Mouse (Mus musculus): Measurements from ENCODE around the gene Plxnd1.
A peak's percentile ranks its signal among the peaks of the same experiment; 100 is the strongest.

The Plxnd1 gene

DNA sequence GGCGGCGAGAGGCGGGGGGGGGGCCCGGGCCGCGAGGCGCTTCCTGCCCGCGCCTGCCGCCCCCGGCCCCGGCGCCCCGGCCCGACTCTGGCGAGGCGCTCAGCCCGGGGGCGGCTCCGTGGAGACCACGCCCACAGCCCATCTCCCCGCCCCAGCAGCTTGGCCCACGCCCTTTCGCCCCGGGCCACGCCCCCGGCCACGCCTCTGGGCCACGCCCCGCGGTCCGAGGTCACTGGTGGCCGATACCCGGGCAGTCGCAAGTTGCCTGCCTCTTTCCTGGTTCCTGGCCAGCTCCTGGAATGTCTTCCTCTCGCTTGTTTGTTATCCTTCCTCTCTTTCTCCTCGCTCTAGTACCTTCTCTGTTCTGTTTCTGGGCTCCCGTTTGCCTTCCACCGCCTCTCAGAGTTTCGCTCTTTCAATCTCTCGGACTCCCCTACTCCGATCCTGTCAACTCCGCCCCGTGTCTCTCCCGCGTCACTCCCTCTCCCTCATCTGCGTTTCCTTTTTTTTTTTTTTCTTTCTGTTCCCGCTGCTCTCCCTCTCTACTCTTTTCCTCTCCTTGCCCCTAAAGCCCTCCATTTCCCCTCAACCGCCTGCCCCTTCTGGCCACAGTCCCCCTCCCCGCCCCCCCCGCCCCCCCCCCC lies at the start of gene Plxnd1:
Gene Plxnd1, minus strand, starts transcription at position 129 of the 644 bp plus-strand sequence.
- DNase-seq (ENCODE audit: low read depth, low spot score) = no peak

DNA sequence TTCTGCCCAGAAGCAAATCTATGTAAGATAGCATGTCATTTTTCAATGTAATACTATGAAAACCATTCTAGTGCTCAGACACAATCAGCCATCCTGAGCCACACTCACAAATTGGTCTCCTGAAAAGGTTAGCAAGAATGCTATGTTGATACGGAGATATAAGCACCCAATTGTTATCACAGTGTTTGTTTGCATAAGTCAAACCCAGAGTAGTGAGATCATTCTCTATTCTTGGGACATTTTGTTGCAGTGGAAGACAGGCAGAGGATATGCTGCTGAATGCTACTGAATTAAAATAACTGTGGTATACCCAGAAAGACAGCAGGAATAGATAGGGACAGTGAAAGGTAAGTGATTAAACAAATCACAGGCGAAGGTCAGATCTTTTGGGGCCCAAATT lies 49.2 kb upstream of the Plxnd1 start:
- DNase-seq (ENCODE audit: low read depth, low spot score) = no peak

DNA sequence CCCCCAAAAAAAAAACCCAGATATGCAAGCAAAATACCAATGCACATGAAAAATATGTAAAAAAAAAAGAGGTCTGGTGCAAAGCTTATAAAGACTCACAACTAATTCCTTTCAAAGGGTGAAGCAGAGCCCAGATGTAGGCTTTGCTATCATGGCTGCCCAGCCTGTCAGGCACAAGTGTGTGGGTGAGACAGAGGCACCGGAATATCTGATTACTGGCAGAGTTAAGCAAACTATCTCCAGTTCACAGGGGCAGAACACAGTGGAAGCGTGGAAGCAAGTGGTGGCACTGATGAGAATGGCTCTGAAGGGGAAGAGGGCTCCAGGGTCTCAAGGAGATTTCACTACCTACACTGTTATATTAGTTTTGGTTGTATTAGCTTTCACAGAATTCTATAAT lies 43.4 kb upstream of the Plxnd1 start:
- no peak for DNase-seq (ENCODE audit: low read depth, low spot score)

DNA sequence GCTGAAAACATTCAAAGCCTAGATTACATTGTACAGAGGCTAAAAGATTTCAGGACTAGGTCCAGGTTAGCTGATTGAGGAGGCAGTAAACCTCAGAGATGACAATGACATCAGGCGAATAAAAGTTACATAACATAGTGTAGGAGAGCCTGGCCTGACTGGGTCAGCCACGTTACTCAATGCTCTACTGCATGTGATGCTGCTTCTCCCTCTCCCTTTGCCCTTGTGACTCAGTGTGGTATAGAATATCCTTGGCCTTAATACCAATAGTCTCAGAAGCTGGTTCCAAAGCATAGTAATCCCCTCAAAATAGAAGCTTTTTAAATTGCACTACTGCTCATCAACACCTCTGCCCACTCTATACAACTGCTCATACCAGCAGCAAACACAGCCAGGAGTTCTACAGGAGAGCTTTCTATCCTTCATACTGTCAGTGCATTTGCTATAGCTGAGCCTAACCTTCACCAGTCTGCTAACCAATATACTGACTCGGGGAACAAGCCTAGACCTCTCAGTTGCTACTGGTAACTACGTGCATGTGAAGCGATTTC lies 42.6 kb upstream of the Plxnd1 start:
- DNase-seq (ENCODE audit: low read depth, low spot score) = no peak

DNA sequence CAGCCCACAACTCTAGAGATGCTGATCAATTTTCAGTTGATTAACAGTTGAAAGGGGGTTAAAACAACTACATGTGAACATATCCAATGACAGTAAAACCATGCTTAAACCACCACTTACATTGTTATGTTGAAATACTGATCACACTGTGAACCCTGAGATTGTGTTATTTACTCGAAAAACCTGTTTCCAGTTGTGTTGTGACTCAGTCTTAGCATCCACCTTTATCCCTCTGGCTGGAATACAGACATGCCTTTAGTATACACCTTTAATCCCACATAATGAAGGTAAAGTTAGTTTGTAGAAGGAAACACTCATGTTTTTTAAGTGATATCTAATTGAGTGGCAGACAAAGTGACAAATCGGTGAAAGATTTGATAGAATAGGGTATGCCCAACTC lies 41.8 kb upstream of the Plxnd1 start:
- DNase-seq (ENCODE audit: low read depth, low spot score) = no peak

DNA sequence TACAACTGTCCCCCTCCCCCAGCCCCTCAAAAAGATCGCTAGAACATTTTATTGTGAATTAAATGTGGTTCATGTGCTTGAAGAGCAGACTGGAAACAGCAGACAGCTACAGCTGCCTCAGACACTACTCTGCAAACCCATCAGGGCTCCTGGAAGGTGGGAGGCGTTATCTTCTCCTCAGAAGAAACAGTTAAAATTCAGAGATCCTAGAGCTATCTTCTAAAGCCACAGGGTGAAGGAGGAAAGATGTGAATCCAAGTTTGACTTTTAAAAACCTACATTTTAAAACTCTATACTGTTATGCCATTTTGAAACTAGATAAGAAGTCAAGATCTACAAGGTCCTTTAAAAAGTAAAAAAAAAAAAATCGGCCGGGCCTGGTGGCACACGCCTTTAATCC lies 36.2 kb upstream of the Plxnd1 start:
- no peak for DNase-seq (ENCODE audit: low read depth, low spot score)

DNA sequence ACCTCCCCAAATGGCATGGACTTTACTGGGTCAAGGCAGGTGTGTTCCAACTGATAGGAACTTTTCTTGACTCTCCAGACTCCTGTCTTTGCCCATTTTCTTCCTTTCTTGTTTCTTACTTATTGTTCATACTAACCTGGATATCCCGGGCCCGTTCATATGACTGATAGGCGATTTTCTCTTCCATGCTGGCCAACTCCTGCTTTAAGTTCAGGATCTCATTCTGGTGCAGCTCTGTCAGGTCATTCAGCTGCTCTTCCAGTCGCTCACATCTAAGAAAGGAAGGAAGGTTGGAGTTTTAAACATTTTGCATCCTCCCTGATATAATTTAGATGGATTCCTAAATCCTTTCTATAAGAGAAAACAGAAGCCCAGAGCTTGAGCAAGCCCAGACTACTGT lies 29.9 kb upstream of the Plxnd1 start:
- no peak for DNase-seq (ENCODE audit: low read depth, low spot score)

DNA sequence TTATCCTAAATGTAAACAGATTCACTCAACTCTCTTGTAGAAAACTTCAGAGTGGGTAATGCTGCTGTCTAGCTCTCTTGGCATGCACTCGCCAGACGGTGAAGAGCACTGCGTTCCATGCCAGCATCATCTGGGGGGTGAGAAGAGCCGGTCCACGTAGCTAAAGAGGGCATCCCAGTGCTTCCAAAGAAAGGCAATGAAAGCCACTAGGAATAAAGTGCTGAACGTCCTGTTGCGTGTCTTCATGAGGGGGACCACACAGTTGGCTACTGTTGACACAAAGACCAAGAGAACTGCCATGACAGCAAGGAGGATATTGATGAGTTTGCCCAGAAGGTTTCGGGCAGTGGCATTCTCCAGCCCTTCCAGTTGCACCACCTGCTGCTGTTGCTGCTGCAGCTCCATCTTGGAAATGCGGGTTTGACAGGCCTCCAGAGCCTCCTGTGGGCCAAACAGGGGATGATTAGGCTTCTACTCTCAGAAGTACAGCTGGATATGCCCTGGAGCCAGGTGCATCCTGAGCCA lies 27.2 kb upstream of the Plxnd1 start:
- no peak for DNase-seq (ENCODE audit: low read depth, low spot score)

DNA sequence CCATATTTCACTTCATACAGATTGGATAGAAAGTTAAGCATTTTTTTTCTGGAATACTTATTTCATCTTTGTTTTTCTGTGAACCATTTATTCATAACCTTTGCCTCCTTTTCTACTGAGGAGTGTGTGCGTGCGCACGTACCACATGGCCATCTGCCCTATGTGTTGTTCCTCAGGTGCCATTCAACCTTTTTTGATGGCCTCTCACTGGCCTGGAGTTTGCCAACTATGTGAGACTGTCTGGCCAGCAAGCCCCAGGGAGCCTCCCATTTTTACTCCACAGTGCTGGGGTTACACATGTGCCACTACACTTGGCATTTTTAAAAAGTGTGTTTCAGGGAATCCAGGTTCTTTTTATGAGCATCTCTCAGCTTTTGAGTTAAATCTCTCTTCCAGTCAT lies 21.1 kb upstream of the Plxnd1 start:
- DNase-seq (ENCODE audit: low read depth, low spot score) = no peak

DNA sequence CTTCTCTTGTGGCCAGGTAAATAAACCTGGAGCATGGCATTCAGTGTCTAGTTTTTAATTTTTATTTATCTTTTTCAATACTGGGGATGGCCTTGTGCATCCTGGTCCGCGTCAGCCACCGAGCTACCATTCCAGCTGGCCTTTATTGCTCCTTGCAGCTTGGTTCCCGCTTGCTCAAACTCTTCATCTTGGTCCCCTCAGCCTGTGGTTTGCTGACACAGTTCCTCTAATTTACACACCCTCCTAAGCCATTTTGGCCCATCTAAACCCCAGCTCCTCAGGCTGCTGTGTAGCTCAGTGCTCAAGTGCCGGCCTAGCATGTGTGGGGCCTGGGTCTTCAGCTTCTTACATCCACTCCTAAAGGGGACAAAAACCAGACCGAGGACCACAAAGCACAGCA lies 19.3 kb upstream of the Plxnd1 start:
- DNase-seq (ENCODE audit: low read depth, low spot score) = no peak

DNA sequence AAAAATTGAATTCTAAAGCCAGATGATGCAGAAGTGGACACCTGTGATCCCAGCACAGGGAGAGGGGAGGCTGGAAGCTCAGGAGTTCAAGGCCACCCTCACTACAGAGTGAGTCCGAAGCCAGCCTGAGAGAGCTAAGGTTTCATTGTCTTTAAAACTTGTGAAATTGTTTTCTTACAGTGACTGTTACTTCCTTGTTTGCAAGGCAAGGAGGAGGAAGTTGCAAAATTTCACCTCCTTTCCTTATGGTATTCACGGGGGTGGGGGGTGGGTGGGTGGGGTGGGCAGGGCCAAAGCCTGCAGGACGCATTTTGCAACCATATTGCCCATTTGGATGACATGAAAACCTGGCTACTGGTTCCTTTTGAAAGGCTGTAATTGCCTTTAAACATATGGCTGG lies 18.9 kb upstream of the Plxnd1 start:
- DNase-seq (ENCODE audit: low read depth, low spot score) = no peak

DNA sequence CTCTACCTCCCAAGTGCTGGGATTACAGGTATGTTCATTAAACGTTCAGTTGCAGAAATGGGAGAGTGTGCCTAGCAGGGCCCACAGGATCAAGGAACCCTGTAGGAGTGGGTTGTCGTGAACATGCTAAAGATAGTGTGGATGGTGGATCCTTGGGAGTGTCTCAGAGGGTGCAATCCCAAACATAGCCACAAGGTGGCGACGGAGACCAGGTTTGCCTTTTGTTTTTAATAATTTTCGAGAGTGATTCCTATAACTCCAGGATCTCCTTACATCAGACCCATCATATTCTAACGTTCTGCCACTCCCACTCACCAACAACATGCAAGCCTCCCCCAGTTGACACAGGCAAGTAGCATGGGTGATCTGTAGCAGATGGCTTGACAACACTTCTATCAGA lies 15.7 kb upstream of the Plxnd1 start:
- peak; percentile 49 for DNase-seq (ENCODE audit: low read depth, low spot score)

DNA sequence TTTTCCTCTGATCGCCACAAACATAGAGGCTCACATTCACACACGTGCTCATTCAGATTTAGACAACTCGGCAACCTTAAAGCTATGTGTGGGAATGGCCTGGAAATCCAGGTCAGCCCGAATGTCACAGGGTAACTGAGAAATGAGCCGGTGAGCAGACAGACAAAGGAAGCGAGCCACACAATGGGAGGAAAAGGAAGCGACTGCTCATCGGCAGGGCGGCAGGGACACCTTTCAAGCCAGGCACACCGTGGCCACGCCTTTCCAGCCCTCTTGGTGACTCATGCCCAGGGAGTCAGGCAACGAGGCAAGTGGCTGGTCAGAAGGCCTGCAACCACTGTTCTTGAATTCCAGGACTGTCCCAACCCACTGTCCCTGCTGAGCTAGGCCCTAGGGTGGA lies 14.6 kb upstream of the Plxnd1 start:
- no peak for DNase-seq (ENCODE audit: low read depth, low spot score)

DNA sequence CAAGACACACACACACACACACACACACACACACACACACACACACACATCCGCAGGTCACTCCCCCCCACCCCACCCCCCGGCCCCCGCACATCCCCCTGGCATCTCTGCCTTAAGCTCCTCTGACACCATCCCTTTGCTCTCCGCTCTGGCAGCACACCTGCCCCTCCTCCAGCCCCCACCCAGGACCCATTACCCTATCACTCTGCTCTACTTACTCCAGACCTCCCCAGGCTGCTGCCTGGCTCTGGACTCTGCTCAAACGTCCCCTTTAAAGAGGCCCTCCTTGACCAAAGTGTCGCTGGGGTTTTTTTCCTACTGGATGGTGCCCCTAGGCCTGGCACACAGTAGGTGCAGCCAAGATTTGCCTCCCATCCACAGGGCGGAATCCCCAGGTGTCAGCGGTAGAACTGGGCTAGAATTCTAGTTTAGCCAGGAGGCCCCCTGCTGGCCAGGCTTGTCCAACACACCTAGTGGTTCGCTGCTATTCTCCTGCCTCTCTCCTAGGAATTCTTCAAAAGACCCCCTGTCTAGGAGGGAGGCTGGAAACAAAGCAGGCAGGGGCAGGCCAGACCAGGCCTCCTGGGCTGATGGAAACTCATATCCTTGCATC lies 12.9 kb upstream of the Plxnd1 start:
- no peak for DNase-seq (ENCODE audit: low read depth, low spot score)

DNA sequence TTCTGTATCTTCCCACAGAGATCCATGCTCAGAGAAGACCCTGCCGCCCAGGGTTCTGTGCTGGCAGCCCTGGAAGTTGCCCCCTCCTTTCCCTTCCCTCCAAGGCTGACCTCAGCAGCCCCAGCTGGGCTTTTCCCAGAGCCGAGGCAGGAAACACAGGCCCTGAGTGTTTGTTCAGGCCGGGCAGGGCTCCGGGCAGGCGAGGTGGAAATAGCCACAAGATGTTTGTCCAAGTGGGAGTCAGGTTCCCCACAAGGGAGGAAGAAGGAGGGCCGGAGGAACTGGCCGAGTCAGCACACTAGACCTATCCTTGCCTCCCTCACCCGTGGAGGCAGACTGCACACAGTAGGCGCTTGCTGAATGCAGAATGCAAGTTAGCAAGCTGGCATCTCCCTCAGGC lies 11.9 kb upstream of the Plxnd1 start:
- DNase-seq (ENCODE audit: low read depth, low spot score) = no peak

DNA sequence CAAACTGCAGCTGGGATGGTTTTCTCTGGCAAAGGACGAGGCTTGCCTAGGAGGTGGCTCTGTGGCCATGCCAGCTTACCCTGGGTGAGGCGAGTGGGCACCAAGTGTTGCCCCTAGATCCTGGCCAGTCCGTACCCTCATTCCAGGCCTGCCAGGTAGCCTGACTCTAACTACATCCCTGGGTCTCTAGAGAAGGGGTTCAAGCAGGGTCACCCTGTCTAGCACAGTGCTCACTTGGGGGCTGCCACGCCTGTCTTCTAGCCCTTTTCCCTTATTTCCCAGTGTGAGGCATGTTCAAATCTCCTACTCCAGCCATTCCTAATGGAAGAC lies 11.1 kb upstream of the Plxnd1 start:
- DNase-seq (ENCODE audit: low read depth, low spot score) = no peak

DNA sequence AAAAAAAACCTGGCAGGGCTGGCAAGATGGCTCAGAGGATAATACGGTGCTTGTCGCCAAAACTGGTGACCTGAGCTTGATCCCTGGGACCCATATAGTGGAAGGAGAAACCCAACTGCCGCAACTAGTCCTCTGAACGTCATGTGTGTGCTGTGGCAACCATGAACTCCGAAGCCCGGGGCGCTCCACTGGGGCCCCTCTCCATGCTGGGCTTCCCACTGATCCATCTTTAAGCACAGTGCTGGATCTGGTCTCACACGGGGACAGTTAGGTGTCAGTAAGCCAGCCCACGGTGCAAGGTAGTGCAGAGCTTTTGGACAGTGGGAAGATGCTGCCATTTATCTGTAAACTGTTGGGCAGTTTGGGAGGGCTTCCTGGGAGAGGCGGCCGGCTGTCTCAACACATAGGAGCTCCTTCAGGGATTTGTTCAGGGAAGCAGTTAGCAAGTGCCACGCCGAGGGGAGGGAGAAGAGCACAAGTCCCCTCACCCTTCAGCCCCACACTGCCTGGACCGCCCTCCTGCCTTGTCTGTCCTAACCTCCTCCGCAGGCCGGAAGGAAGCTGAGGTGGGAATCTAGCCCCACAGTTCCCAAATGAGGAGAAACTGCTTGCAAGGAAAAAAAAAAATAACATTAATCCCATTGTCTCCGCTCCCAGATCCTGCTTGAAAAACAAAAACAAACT lies 10.6 kb upstream of the Plxnd1 start:
- DNase-seq (ENCODE audit: low read depth, low spot score) = no peak

DNA sequence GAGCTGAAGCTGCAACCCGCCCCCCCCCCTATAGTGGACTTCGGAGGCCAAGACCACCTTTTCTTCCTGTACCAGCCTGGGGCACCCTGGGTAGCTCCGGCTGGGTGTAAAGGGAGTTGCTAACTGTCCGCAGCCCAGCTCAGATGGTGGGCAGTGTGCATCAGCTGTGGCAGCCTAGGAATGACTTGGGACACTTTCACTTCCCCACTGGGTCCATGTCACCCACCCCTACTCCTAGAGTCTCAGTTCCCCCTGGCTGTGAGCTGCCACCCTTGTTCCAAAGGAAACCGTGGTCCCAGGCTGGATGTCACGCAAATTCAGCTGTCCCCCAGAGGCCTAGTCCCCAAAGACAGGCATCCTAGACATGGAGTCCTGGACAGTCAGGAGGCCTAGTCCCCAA lies 9.9 kb upstream of the Plxnd1 start:
- no peak for DNase-seq (ENCODE audit: low read depth, low spot score)

DNA sequence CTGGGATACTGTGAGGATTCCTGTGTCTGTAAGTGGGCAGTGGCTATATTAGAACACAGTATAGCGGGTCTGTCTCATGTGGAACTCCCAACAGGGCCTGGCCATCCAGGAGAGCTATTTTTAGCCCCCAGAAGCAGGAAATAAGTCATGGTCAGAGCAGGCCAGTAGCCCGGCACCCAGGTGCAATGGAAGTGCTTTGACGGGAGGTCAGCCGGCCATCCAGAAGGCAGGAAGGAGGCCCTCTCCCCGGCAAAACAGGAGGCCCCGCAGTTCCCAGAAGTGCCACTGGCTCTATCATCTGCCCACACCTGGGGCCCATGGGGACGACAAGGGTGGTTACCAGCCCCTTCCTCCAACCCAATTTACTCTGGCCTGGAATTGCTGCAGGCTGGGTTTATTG lies 9.3 kb upstream of the Plxnd1 start:
- DNase-seq (ENCODE audit: low read depth, low spot score) = no peak

DNA sequence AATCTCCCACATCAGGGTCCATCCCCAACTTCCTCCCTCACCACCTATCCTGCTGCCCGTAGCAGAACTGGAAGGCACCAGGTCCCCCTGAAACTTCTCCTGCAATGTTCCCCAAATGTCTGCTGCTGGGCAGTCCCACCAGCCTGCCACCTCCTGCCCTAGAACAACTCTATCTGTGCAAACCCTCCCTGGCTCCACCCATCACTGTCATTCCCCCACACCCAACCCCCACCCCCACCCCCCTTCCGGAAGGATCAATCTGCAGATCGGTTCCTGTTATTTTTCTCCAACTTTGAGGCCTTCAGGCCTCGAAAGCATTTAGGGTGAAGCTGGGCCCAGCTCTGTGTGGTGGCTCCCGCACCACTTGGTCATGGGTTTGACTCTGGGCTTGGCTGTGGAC lies 8.7 kb upstream of the Plxnd1 start:
- no peak for DNase-seq (ENCODE audit: low read depth, low spot score)

DNA sequence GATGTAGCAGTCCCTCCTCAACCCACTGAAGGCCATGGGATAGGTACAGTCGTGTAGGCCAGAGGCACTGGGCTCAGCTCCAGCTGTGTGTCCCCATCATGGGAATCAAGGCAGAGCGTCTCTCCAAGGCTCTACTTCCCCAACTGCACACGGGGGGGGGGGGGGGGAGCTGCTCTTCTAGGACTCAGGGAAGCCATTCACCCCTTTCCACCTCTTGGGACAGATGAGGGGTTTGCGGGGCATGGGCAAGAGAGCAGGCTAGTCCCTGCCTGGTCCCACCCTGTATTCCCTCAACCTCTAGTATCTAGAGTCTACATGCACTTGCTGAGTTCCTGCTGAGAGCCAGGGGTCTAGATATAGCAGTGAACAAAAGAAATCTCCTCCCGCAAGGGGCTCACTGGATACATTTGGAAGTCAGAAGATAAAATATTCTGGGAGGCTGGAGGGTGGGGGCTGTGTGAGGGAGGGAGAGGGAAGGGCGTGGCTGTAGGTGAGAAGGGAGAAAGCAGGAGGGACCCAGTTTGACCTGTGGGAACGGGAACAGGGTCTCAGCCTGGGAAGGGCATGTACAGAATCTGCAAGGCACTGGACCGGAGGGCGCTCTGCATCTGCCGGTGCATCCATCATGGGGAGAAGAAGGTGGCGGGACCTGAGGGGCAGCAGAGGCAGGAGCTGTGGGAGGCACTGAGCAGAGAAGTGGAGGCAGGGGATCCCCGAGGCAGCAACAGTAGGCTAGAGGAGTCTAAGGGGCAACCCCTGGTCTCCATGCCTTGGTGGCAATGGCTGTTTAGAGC lies 7.7 kb upstream of the Plxnd1 start:
- DNase-seq (ENCODE audit: low read depth, low spot score) = no peak

DNA sequence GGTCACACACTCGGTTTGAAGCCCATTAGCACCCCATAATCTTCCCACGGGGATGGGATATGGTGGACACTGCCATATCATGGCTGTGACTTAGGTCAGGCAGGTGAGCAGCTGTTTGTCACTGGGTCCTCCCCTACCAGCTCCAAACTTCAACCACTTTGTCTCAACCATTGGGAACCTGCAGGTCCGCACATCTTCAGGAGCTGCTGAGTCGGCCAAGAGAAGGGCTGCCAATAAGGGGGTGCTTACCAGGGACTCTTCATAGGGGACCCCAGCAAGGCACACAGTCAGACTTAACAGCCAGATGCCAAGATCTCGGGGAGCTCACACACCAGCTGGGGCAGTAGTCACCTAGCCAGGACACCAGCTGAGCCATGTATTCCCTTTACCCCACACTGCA lies 6.0 kb upstream of the Plxnd1 start:
- no peak for DNase-seq (ENCODE audit: low read depth, low spot score)

Data from brain, embryonic 18.5 days (tissue).